Mouse (Mus musculus): ENCODE measurements around the gene Fcamr. TPM values are rescaled to one million over a fixed set of nuclear protein-coding genes. Genes with fewer than 3 reads are reported as not detected.

Fcamr gene
- polyA plus RNA-seq (2012; rRNA removed): 0.06 and 0.19 TPM in 2 replicates

DNA sequence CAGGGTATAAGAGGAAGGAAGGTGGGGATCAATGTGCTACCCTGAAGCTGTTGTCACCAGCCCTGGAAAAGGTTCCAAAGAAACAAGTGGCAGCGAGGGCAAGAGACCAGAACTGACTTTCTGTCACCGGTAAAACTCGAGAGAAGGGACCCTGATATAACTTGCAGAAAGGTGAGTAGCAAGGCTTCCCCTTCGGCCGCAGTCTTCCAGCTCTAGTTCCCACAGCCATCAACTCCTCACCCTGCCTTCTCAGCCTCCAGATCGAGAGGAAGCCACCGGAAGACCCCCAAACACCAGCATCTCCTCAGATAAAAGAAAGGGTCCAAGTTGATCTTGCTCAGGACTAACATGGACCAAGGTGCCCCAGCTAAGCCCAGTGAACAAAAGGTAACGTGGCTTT, at the start of gene Fcamr:
Gene Fcamr, plus strand, starts transcription at position 301 of the 400 bp plus-strand sequence.

DNA sequence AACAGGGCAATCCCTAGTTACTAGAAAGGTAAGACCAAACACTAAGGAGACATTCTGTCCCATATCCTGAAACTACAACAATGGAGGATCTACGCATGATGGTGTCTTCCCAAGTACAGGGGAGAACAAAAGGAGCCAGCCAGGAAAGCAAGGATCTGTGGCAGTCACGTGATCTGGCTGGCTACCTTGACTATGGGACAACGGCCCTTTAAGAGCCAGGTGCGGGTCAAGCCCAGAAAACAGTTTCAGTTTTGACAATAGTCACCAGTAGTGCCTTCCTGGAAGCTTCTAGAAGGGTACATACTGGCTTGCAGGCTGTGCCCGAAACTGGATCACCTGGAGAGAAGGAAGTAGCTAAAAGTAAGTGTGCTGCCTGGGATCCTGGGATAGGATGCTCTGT, 25.7 kb downstream of the Fcamr start, which contains the start of gene Pigr:
Gene Pigr, plus strand, starts transcription at position 237 of the 400 bp plus-strand sequence.

Other genes starting within 250 kb of the Fcamr start
- gene Zp3r, start 171.3 kb upstream of the Fcamr start, polyA plus RNA-seq (2012; rRNA removed): not detected in 2 replicates
- 0.22 and 0.46 TPM in 2 replicates for gene C4bp, start 139.3 kb upstream of the Fcamr start, polyA plus RNA-seq (2012; rRNA removed)
- gene Gm29427, start 85.1 kb upstream of the Fcamr start, polyA plus RNA-seq (2012; rRNA removed): not detected in 2 replicates
- 0.54 and 0.55 TPM in 2 replicates for gene Yod1, start 83.6 kb upstream of the Fcamr start, polyA plus RNA-seq (2012; rRNA removed)
- gene Pfkfb2, start 71.6 kb upstream of the Fcamr start, polyA plus RNA-seq (2012; rRNA removed): 1.6 and 2.4 TPM in 2 replicates
- gene AA986860, start 68.9 kb upstream of the Fcamr start, polyA plus RNA-seq (2012; rRNA removed): 10.8 and 14.0 TPM in 2 replicates
- 4.1 and 8.9 TPM in 2 replicates for gene Pigr, start 25.8 kb downstream of the Fcamr start, polyA plus RNA-seq (2012; rRNA removed)
- 0.22 and 0.56 TPM in 2 replicates for gene Fcmr, start 64.8 kb downstream of the Fcamr start, polyA plus RNA-seq (2012; rRNA removed)
- not detected in 2 replicates for gene Il24, start 86.6 kb downstream of the Fcamr start, polyA plus RNA-seq (2012; rRNA removed)
- gene Il20, start 110.5 kb downstream of the Fcamr start, polyA plus RNA-seq (2012; rRNA removed): not detected in 2 replicates
- gene Il19, start 139.2 kb downstream of the Fcamr start, polyA plus RNA-seq (2012; rRNA removed): not detected in 2 replicates
- not detected in 2 replicates for gene Il10, start 218.9 kb downstream of the Fcamr start, polyA plus RNA-seq (2012; rRNA removed)